Mouse (Mus musculus): ENCODE results near the gene Cdk19.

GRCm38 (mm10) chr10:40500723-40501245 is 161.4 kb downstream of the Cdk19 start:
- TF ChIP-seq CTCF (IDR thresholded peaks at IDR 0.05; ENCODE audit: extremely low read depth, insufficient read depth, insufficient read length, insufficient replicate concordance) (no peak), POLR2A (IDR thresholded peaks at IDR 0.05; ENCODE audit: low read depth, low read length) (no peak)

All from spleen, adult 2 months (tissue).